9 mouse cellular contexts compared by ENCODE assay signal in the genomic region with DNA sequence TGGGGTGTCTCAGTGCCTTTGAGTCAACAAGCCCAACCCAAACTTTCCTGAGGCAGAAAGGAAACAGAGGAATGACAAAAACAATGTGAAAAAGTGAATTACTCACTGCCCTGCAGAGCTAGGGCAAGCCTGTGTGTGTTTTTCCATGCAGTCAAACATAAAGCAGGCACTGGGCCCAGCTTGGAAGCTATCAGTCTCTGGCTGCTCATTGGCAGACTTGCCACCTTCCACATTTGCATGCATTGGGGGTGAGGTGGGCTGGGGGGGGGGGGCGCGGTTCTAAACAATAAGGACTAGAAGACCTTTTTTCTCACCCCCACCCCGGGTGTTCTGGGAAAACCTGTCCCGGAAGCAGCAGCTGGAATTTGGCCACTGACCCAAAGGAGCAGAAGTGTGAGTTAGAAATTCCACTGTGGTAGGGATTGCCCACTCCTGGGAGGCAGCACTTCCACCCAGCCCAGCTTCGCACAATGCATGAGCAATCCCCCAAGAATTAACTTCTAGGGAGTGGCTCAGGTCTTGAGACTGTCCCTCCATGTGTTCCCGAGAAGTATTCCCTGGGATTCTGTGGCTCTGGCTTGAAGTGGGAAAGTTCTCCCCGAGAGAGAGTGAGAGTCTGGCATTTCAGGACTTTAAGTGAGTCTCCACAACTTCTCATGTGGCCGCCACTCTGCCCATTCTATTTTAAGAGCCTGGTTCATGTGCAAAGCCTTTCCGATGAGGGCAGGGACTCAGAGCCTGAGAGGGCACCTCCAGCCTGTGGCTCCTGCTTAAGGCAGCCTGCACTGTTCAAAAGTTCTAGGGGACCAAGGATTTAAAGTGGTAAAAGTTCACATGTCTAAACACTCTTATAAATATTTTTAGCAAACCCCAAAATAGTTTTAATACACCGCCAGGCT. TPM values are rescaled to one million over a fixed set of nuclear protein-coding genes. Genes with fewer than 3 reads are reported as not detected.
A peak's percentile ranks its signal among the peaks of the same experiment; 100 is the strongest.
DNase-seq lines count a peak whose midpoint lies in the region; ATAC-seq and TF ChIP-seq lines count a peak whose summit lies in the region.
"Had no signal": no experiment of that assay in that cellular context is flagged by ENCODE, and none has a peak within 500 bp of the region (broad histone marks: within the 10 kb centered on the region; RNA-seq: fewer than 3 reads in every experiment).

No protein-coding gene starts in this region.

- H3K4me1 ChIP-seq in embryonic fibroblast, embryonic 13.5 days (ENCODE audit: control insufficient read depth, insufficient read depth, low read length) = peaks cover 11% of the 10 kb centered on the region; the same call in 1 of the 2 replicates
- peaks cover 70% of the 10 kb centered on the region for H3K4me1 ChIP-seq in heart, embryonic 16.5 days (ENCODE audit: control insufficient read depth, insufficient read depth, low read length)
- peaks cover 27% of the 10 kb centered on the region for H3K4me1 ChIP-seq in midbrain, embryonic 14.5 days (ENCODE audit: control insufficient read depth, insufficient read depth, low read length)

- POLR2A ChIA-PET in Patski (lab: Charles Lee) = no interaction called here

- WGBS in heart, embryonic 16.5 days = 10% methylated on average over 10 of the region's 10 CpGs
- WGBS in midbrain, embryonic 14.5 days = 36% methylated on average over 10 of the region's 10 CpGs

- H3K4me3 ChIP-seq in embryonic fibroblast, embryonic 13.5 days (ENCODE audit: insufficient read depth, low read length) = no peak overlapping the region
- H3K4me3 ChIP-seq in heart, embryonic 16.5 days (ENCODE audit: low read length) = peak overlapping the region; percentile 65
- peak overlapping the region; percentile 57 for H3K4me3 ChIP-seq in midbrain, embryonic 14.5 days (replicated peaks; ENCODE audit: low read depth, low read length)

- peak; percentile 49 for DNase-seq in Patski (ENCODE audit: low read depth, low spot score)
- no peak for DNase-seq in midbrain, embryonic 14.5 days
- DNase-seq in frontal cortex, adult 2 months (ENCODE audit: extremely low spot score in 1 of 2, low spot score in 1 of 2) = no peak
- DNase-seq in thymus, postnatal 14 days = no peak
- no peak for DNase-seq in adrenal gland, adult (ENCODE audit: inconsistent age in 2 of 2, low spot score in 1 of 2)
- DNase-seq: adrenal gland, postnatal 10 days had no signal

- no peaks in the 10 kb centered on the region for H3K27me3 ChIP-seq in Patski
- H3K27me3 ChIP-seq in heart, embryonic 16.5 days (ENCODE audit: control insufficient read depth, insufficient read depth, low read length) = no peaks in the 10 kb centered on the region
- H3K27me3 ChIP-seq in midbrain, embryonic 14.5 days (ENCODE audit: control insufficient read depth, insufficient read depth, low read length) = peaks cover 9% of the 10 kb centered on the region; the same call in 1 of the 2 replicates

- H3K27ac ChIP-seq in embryonic fibroblast, embryonic 13.5 days (ENCODE audit: insufficient read depth, low read length) = peak overlapping the region; percentile 79
- peak overlapping the region; percentile 98 for H3K27ac ChIP-seq in heart, embryonic 16.5 days (ENCODE audit: low read length)
- H3K27ac ChIP-seq in midbrain, embryonic 14.5 days (replicated peaks; ENCODE audit: low read depth, low read length) = no peak overlapping the region
- H3K27ac ChIP-seq: limb, embryonic 12.5 days had no signal

- peak overlapping the region; percentile 79 for H3K4me2 ChIP-seq in heart, embryonic 16.5 days (ENCODE audit: low read depth, low read length)
- H3K4me2 ChIP-seq in midbrain, embryonic 14.5 days (ENCODE audit: low read length) = peak overlapping the region; percentile 84

- peak; percentile 73 for ATAC-seq in Patski
- ATAC-seq in heart, embryonic 16.5 days (replicated peaks; ENCODE audit: extremely low read depth, insufficient read depth, low FRiP score) = peak; percentile 59
- no peak for ATAC-seq in midbrain, embryonic 14.5 days (ENCODE audit: low FRiP score, low TSS enrichment)

- TF ChIP-seq POLR2A in embryonic fibroblast, embryonic 13.5 days (IDR thresholded peaks at IDR 0.05; ENCODE audit: low read depth, low read length) = no peak

- CTCF ChIA-PET in Patski (lab: Charles Lee) = no interaction called here

- H3K9me3 ChIP-seq in heart, embryonic 16.5 days (replicated peaks; ENCODE audit: control insufficient read depth, low read length) = no peaks in the 10 kb centered on the region
- no peaks in the 10 kb centered on the region for H3K9me3 ChIP-seq in midbrain, embryonic 14.5 days (ENCODE audit: control insufficient read depth, low read length)
- H3K9me3 ChIP-seq: limb, embryonic 12.5 days had no signal

- TF ChIP-seq CTCF in Patski (IDR thresholded peaks at IDR 0.05) = no peak
- TF ChIP-seq CTCF in embryonic fibroblast, embryonic 13.5 days (IDR thresholded peaks at IDR 0.05; ENCODE audit: borderline replicate concordance, insufficient read depth, low read length) = no peak

- peak overlapping the region; percentile 88 for H3K9ac ChIP-seq in heart, embryonic 16.5 days (ENCODE audit: low read length)
- 0 out of 2 replicates have a peak overlapping the region, but pooled peaks have one; percentile 32 for H3K9ac ChIP-seq in midbrain, embryonic 14.5 days (replicated peaks; ENCODE audit: low read length)
- H3K9ac ChIP-seq: limb, embryonic 12.5 days had no signal

- in situ Hi-C loops in Patski (cut with MboI; ENCODE audit: low pct_unique_long_range_greater_than_20kb) = loop anchor here (10.0 kb wide), 1 partner anchor 118 kb away; no protein-coding TSS in a partner anchor

- no peaks in the 10 kb centered on the region for H3K36me3 ChIP-seq in heart, embryonic 16.5 days (ENCODE audit: control insufficient read depth, insufficient read depth)
- H3K36me3 ChIP-seq in midbrain, embryonic 14.5 days (ENCODE audit: control insufficient read depth, insufficient read depth, low read length) = no peaks in the 10 kb centered on the region
- H3K36me3 ChIP-seq: limb, embryonic 12.5 days had no signal

RNA-seq across cellular contexts. Expression of gene Cdh13, which starts 3.0 kb away (rescaled TPM):
- 62.2 TPM for polyA plus RNA-seq in Patski (2021)
- 19.8 and 30.4 TPM in 2 replicates for polyA plus RNA-seq in embryonic fibroblast, embryonic 13.5 days (2011; ENCODE audit: insufficient read length, low read depth, missing spikeins)
- 61.6 and 67.7 TPM in 2 replicates for polyA plus RNA-seq in heart, embryonic 16.5 days (2015; fragmentation: Nextera tagmentation; extraction: Ambion mirVana)
- polyA plus RNA-seq in midbrain, embryonic 14.5 days (2014; fragmentation: Nextera tagmentation; extraction: Ambion mirVana) = 131 and 143 TPM in 2 replicates
- 39.9 and 44.9 TPM in 2 replicates for polyA plus RNA-seq in frontal cortex, adult 2 months (2012; rRNA removed)
